Mouse (Mus musculus) brain, embryonic 14.5 days (tissue): ENCODE measurements around the gene 1700025F22Rik.

Experiments used
- CTCF ChIP-seq: fragments of 200-500 bp; IDR thresholded peaks from 2 replicates; pipeline ENCODE4 v1.5.1; 2012; ENCODE audit warnings: inconsistent platforms, mild to moderate bottlenecking, moderate library complexity, borderline replicate concordance; ENCODE audit not compliant: insufficient read depth, insufficient read length; ENCODE audit errors: extremely low read depth
- POLR2A ChIP-seq: fragments of 200-500 bp; IDR thresholded peaks from 2 replicates; pipeline ENCODE4 v1.6.1; 2012; ENCODE audit warnings: mild to moderate bottlenecking, inconsistent platforms, borderline replicate concordance; ENCODE audit not compliant: poor library complexity, insufficient read depth, insufficient read length, severe bottlenecking; ENCODE audit errors: extremely low read depth

- TF ChIP-seq CTCF: no peak
- TF ChIP-seq POLR2A: no peak
These were observed 35.4 kb downstream of the 1700025F22Rik start for GRCm38 (mm10) chr19:11129702-11130101.
